Mouse (Mus musculus) heart, adult 11 months (tissue): ENCODE measurements around the gene Rnf5.

ENCODE experiments used
- DNase-seq: peaks from one replicate; pipeline ENCODE4 v3.0.0; 2022

The Rnf5 gene

GRCm38 (mm10) chr17:34604511-34605237 lies 1.2 kb upstream of the Rnf5 start:
- peak; percentile 94 for DNase-seq

- DNase-seq = peak; percentile 100
These were observed 595 bp upstream of the Rnf5 start, which contains the start of gene Agpat1 for GRCm38 (mm10) chr17:34604061-34604508. Gene Agpat1 (plus strand): TSS chr17:34604262.

GRCm38 (mm10) chr17:34601796-34602195 lies 1.7 kb downstream of the Rnf5 start:
- no peak for DNase-seq

- DNase-seq = no peak
These were observed 3.6 kb downstream of the Rnf5 start for GRCm38 (mm10) chr17:34599891-34600290.

GRCm38 (mm10) chr17:34597566-34598095 lies 5.9 kb downstream of the Rnf5 start, which contains the start of gene Ager:
Gene Ager (plus strand): TSS chr17:34597862.
- no peak for DNase-seq

- DNase-seq = no peak
These were observed 7.4 kb downstream of the Rnf5 start for GRCm38 (mm10) chr17:34596098-34596497.

GRCm38 (mm10) chr17:34593752-34594525 lies 9.6 kb downstream of the Rnf5 start:
- DNase-seq = peak; percentile 94

GRCm38 (mm10) chr17:34592581-34593549 lies 10.6 kb downstream of the Rnf5 start:
- peak; percentile 95 for DNase-seq

GRCm38 (mm10) chr17:34591994-34592375 lies 11.5 kb downstream of the Rnf5 start:
- peak; percentile 99 for DNase-seq

GRCm38 (mm10) chr17:34591029-34591993 lies 12.2 kb downstream of the Rnf5 start, which contains the start of gene Pbx2:
Gene Pbx2 (plus strand): TSS chr17:34591266.
- peak; percentile 96 for DNase-seq

- peak; percentile 96 for DNase-seq
These were observed 13.1 kb downstream of the Rnf5 start for GRCm38 (mm10) chr17:34590154-34590987.

- peak; percentile 99 for DNase-seq
These were observed 13.8 kb downstream of the Rnf5 start, which contains the start of gene Gpsm3 for GRCm38 (mm10) chr17:34589681-34590101. Gene Gpsm3 (plus strand): TSS chr17:34589806.

GRCm38 (mm10) chr17:34589206-34589605 lies 14.3 kb downstream of the Rnf5 start:
- no peak for DNase-seq

- DNase-seq = peak; percentile 94
These were observed 14.7 kb downstream of the Rnf5 start for GRCm38 (mm10) chr17:34588767-34589166.

- no peak for DNase-seq
These were observed 15.7 kb downstream of the Rnf5 start for GRCm38 (mm10) chr17:34587814-34588213.

- peak; percentile 100 for DNase-seq
These were observed 16.1 kb downstream of the Rnf5 start for GRCm38 (mm10) chr17:34587423-34587811.

GRCm38 (mm10) chr17:34586796-34587422 lies 16.6 kb downstream of the Rnf5 start:
- peak; percentile 99 for DNase-seq

- DNase-seq = peak; percentile 96
These were observed 17.4 kb downstream of the Rnf5 start for GRCm38 (mm10) chr17:34585877-34586771.
